Mouse (Mus musculus) B cell, adult 62 days (primary cell): Measurements from ENCODE around the gene Spin2e. TPM values are rescaled to one million over a fixed set of nuclear protein-coding genes. Genes with fewer than 3 reads are reported as not detected.

Experiments used
- total RNA-seq: library from RNA; stranded (reverse); gene quantifications from 4 replicates; pipeline ENCODE4 v1.2.4, GENCODE M21; 2023

Gene Spin2e
- total RNA-seq = not detected in 4 replicates

GRCm38 (mm10) chrX:31618820-31619219 is at the start of gene Spin2e:
Gene Spin2e (minus strand): TSS chrX:31618920.

DNA sequence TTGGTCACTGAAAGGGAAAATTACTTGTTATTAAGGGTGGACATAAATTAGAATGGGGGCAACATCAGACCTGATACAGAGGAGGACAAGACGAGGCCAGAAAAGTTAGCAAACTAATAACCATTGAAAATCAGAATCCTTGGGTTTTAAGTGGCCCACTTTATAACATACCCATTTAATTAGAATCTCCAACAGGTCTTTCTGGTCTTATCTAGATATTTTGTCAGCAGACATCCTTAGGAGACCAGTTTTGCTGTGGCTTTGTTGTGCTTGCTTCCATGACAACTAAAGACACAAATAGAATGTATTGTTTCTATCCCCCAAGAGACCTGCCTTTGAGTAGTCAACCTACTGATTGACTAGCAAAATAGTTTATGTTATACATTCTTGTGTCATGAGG is 44.5 kb downstream of the Spin2e start, which contains the start of gene Gm21883:
Gm21883 (minus strand) TSS at position 101 of the 400 bp plus-strand sequence.

Other genes with a start within 250 kb of the Spin2e start
- gene Btbd35f19, start 235.0 kb downstream of the Spin2e start, total RNA-seq = not detected in 4 replicates
- not detected in 4 replicates for gene Gm21883, start 44.6 kb downstream of the Spin2e start, total RNA-seq
- gene Btbd35f25, start 98.2 kb upstream of the Spin2e start, total RNA-seq = not detected in 4 replicates